Mouse (Mus musculus) lung, postnatal 0 days (tissue): ENCODE measurements around the gene Lgmn.

ENCODE experiments used
- CTCF ChIP-seq: IDR thresholded peaks from 2 replicates; pipeline ENCODE4 v1.5.1; 2016; ENCODE audit warnings: antibody characterized with exemption, mild to moderate bottlenecking
- EP300 ChIP-seq: IDR thresholded peaks from 2 replicates; pipeline ENCODE4 v1.6.1; 2016; ENCODE audit warnings: antibody characterized with exemption, mild to moderate bottlenecking, control low read depth

DNA sequence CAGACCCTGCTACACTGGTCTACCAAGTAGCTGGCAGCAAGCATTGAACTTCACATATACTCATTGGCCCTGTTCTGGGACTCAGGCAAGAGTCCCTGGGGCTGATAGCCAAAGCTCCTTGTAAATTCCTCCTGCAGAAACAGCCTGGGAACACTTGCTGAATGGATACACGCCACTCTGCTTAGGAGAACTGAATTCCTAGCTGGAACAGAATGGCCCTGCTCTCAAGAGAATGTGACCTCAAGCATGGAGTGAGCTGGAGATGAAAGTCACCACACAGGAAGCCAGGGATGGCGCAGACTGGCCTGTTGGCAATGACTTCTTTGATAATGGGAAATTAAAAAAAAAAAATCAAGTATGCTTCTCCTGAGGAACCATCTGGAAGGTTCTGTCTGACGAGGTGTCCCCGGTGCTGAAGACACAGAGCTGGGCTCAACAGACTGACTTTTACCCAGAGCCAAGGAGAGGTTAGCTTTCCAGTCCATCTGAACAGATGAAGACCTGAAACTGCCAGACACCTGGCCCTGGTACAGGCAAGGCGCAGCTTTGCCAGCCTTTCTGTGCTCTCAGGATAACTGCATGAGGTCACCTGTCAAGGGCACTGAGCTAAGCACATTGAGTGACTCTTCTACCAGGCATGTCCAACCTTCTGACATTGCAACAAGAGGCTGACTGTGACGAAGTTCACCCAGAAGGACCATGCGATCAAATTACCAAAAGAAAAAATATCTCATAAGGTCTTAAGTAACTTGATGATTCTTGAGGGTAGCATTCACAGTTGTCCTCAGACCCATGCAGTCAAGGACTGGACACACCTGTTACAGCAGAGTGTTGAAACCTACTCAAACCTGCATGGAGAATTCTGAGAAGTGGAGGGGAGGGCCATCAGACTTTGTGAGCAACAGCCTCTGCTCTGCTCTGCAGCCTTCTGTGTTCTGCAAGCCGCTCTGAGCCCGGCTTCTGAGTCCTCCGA, 78.1 kb downstream of the Lgmn start:
- no peak for TF ChIP-seq CTCF
- peak; percentile 77 for TF ChIP-seq EP300
